Mouse (Mus musculus) hematopoietic stem cell, adult 5-6 weeks (primary cell): ENCODE measurements around the gene Zfp472. TPM values are rescaled to one million over a fixed set of nuclear protein-coding genes. Genes with fewer than 3 reads are reported as not detected.

ENCODE experiments used
- ATAC-seq, 2 experiments: fragments of 125-278 bp in 1 of 2; replicated peaks in 1 of 2; 2 replicates each; pipeline ENCODE4 v1.8.0; 2016 to 2017; ENCODE audit warnings: inconsistent platforms in 2 of 2, mild to moderate bottlenecking in 2 of 2, moderate number of reproducible peaks in 2 of 2, low read depth in 1 of 2, moderate TSS enrichment in 1 of 2; ENCODE audit not compliant: low FRiP score in 2 of 2, poor library complexity in 2 of 2, severe bottlenecking in 2 of 2, insufficient read depth in 1 of 2, low TSS enrichment in 1 of 2
- total RNA-seq: library from RNA; stranded (forward); fragments of 172-1452, 232-1000 nt; gene quantifications from 2 replicates; pipeline ENCODE4 v1.2.3, GENCODE M21; 2017

Zfp472 gene
- 20.1 and 23.3 TPM in 2 replicates for total RNA-seq

DNA sequence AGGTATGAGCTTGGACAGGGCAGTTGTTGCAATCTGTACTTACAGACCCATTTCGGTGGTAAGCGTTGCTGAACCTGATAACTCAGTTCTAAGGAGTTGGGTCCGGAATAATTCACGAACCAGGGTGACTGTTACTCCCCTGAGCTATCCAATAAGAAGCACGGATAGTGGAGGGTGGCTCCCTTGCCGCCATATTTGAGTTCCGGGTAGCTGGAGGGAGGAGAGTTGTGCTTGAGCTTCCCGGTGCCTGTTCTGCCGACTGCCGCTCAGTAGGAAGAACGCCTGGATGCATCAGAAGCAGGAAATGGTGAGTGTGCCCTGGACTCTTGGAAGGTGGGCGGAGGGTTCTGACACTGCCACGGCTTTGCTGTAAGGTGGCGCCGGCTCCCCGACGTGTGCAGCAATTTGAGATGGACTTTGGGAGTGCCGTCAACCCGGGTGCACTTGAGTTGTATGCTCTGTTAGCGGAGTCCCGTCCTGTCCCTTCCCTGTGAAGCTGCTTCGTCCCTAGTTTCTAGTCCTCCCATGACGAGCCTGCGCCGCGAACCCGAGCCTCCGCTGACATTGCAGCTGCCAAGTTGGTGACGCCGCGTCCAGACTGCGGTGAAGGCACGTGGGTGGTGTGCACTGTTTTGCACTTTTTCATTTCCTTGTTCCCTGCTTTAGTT lies at the start of gene Zfp472:
Gene Zfp472, plus strand, starts transcription at position 192 of the 668 bp plus-strand sequence.
- peak; percentile 98 to 100 for ATAC-seq

DNA sequence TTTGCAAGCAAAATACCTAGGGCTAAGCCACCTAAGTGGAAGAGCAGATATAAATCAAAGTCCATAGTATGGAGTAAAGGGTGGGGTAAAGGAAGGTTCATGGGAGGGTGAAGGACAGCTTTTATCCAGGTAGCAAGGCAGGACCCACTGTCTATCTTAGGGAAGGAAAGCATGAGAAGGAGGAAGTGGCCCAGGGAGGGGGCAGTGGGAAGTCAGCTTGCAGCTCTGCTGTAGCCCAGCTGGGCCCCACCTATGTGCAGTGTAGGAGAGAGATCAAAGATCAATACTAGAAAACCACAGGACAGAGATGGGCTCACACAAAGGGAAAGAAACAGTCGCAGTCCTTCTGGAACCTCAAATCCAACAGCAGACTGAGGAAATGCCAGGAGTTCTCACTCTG lies 49.5 kb upstream of the Zfp472 start:
- ATAC-seq, result no peak

DNA sequence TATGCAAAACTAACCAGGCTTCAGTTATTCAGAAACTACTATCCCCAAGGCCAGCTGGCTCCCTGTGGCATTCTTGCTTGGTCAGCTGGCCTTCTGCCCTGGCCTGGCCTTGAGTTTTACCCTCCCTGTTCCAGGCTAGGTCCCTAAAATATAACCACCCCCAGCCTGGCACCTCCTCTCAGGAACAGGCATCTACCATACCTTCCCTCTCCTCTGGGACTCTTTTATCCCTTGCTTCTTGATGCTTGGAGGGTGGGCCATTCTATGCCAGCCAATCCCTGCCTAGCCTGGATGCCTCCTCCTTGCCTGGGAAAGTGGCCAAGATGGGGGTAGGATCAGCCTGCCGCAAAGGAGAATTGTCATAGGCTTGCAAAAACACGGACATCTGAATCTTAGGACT lies 48.5 kb upstream of the Zfp472 start, which contains the start of gene Cyp4f14:
Gene Cyp4f14, minus strand, starts transcription at position 212 of the 400 bp plus-strand sequence.
- no peak for ATAC-seq

DNA sequence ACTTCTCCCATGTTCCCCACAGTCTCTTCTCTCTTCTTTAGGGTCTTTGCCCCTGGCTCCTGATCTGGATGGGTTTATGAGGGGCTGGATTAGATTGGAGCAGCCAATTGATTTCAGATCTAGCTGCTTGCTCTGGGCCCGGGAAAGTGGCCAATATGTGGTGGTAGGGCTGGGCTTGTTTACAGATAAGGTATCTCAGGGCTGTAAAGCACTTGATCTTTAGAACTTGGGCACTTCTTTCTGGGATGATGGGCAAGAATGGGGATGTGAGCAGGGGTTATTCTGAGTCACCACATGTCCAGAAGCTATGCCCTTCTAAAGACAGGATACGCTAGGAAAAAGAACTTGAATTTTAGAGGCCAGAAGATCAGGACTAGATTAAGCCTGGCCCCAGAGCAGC lies 46.5 kb upstream of the Zfp472 start:
- ATAC-seq, result no peak

DNA sequence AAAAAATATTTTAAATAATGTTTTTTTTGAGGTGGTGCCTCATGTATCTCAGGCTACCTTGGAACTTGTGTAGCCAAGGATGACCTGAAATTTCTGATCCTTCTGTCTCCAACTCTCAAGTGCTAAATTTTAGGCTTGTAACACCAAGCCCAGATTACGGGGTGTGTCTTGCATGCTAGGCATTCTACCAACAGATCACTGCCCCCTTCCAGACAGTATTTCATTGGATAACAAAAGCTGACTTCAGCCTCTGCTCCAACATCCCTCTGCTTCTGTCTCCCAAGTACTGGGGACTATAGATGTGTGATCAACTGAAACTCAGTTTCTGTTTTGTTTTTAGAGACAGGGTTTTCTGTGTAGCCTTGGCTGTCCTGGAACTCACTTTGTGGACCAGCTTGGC lies 41.9 kb upstream of the Zfp472 start:
- no peak for ATAC-seq

DNA sequence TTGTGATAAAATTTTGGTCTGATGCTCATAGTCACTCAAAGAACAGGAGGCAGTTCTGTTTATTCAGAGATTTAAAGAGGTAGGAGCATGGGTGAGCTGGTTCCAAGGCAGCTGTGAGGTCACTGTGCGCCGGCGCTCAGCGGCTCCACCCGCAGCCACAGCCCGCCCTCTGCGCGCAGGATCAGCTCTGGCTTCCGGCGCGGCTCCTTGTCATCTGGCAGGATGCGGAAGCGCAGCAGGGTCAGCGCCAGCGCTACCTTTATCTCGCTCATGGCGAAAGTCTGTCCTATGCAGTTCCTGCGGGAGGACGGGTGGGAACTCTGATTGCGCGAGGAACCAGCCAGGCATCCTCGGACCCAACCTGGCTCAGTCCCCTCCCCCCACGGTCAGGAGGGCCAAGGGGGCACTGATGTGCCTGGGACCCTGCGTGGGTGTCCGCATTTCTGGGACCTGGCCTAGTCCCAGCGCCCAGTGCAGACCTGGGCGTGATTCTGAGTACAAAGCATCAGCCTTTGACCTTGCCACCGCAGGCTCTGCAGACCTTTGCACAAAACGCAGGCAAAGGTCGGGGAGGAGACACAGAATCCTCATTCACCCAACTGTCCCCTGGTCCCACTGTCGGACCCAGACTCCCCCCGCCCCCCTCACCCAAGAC lies 40.8 kb upstream of the Zfp472 start:
- ATAC-seq, result peak; percentile 73 to 89

DNA sequence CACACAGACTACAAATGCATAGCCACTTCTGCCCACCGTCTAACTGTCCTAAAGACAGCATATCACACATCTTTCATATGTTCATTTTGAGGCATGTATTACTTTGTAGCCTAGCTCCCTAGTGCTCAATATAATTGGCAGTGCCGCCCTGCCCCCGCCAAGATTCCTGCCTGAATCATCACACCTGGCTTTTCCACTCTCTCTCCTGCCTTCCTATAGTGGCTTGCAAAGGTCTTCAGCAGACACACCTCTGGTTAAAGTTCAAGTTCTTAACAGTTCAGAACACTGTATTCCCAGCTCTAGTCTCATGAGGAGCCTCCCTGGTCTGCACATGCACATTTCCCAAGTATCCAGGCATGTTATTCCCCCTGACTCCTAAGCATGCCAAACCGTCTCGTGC lies 37.8 kb upstream of the Zfp472 start:
- ATAC-seq, result no peak

DNA sequence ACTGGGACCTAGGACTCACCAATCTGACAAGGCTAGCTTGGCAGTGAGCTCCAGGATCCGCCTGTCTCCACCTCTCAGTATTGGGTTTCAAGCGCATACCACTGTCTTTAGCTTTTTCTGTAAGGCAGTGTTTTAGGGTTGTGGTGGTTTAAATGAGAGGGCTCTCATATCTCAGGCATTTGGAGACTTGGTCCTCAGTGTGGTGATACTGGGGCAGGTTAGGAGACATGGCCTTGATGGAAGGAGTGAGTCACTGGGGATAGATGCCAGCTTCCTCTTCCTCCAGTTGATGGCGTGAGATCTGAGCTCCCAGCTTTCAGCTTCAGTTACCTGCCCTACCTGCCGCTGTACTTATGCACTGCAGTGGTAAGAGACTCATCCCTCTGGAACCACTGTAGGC lies 25.8 kb upstream of the Zfp472 start:
- no peak for ATAC-seq

DNA sequence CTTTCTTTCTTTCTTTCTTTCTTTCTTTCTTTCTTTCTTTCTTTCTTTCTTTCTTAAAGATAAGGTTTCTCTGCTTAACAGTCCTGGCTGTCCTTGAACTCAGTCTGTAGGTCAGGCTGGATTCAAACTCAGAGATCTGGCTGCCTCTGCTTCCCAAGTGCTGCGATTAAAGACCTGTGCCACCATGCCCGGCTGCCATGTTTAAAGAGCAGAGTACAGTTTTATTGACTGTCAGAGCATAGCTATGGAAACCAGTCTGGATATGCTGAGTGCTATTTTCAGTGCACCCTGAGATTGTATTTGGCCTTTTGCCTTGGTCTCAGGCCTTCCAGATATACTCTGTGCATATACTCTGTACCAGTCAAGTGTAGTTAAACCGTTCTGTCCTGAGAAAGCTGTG lies 22.0 kb upstream of the Zfp472 start:
- no peak for ATAC-seq

DNA sequence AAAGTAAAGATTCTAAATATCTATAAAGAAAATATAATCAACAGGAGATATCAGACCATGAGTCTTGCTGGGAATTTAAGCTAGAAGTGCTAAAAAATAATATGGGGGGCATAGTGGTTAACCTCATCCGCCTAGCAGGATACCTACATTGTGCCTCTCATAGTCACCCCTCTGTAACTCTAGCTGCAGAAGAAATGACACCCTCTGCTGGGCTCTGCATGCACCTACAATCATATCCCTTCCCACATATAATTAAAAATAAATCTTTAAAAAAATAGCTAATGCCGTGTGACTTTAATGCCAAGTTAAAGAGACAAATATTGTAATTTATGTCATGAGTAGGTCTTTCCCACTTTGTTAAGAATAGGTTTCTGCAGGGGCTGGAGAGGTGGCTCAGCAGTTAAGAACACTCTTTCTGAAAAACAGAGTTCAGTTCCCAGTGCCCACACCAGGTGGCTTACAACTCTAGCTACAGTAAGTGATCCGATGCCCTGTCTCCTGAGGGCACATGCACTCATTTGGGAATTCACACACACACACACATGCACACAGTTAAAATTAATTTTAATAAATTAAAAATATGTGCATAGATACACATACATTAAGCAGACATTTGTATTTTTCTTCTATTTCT lies 21.1 kb upstream of the Zfp472 start:
- no peak for ATAC-seq

DNA sequence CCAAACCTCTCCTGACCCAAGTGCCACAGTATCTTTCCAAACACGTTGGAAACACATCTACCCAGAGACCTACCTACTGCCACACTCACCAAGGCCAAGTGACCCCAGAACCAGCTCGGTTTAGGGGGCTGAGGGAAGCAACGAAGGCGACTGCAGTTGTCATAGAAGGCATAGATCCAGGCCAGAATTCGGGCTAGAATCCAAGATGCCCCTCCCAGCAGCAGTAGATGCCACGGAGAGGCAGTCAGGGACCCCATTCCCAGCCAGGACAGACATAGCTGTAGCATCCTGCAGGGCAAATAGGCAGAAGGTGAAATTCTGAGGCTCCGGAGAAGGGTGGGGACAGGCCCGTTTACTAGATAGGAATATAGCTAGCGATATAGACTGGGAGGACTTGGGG lies 18.9 kb upstream of the Zfp472 start:
- peak in 1 of 2 experiments; percentile 9; a peak in 1 of 4 replicates for ATAC-seq

DNA sequence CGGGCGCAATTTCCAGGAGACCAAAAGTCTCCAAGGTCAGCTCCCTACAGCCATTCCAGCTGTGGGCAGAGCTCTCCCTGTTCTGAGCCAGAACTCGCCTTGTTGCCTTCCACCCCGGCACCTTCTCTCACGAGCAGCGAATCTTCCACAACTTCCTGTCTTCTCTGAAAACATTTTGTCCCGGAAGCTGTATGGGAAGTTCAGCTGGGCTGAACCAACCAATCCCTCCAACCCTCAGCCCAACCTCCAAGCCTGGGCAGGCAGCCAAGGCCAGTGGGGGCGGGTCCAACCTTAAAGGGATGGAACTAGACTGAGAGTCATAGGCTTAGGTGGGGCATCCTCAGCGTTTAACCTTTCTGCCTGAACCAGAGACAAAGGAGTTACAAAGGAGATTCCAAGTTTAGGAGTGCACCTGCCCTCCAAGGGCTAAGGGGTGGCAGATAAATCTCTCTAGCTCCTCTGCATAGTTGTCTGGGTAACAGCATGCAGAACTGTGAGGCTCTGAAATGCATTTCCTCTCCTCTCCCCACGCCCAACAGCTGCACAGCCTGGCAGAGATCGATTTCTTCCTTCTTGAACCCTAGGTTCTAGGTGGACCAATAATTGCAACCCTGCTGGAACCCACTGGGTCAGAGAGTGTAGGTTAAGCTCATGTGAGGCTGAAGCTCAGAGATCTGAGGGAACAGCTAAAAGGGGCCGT lies 18.2 kb upstream of the Zfp472 start, which contains the start of gene Cyp4f13:
Gene Cyp4f13, minus strand, starts transcription at position 188 of the 700 bp plus-strand sequence.
- ATAC-seq, result peak; percentile 87 to 93

DNA sequence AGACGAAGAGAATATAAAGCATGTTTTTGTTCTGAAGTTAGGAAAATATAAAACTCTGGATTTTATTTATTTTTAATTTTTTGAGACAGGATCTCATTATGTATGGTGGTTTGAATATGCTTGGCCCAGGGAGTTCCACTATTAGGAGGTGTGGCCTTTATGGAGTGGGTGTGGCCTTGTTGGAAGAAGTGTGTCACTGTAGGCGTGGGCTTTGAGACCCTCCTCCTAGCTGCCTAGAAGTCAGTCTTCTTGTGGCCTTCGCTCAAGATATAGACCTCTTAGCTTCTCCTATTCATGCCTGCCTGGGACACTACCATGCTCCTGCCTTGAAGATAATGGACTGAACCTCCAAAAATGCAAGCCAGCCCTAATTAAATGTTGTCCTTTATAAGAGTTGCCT lies 15.5 kb upstream of the Zfp472 start:
- no peak for ATAC-seq

DNA sequence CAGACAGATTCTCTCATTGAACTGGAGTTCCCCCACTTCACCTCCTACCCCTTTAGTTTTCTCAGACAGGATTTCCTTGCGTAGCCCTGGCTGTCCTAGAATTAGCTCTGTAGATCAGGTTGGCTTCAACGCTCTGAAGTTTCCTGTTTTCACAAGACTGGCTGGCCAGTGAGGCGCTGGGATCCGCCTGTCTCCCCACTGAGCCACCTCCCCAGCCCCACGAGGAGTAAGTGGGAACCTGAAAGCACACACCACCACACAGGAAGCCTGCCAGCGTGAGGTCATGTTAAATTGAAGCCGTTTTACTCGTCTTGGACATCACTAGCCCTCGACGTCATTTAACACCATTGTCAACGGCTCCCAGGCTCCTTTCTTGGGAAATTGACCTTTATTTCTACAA lies 14.6 kb upstream of the Zfp472 start:
- ATAC-seq, result no peak

DNA sequence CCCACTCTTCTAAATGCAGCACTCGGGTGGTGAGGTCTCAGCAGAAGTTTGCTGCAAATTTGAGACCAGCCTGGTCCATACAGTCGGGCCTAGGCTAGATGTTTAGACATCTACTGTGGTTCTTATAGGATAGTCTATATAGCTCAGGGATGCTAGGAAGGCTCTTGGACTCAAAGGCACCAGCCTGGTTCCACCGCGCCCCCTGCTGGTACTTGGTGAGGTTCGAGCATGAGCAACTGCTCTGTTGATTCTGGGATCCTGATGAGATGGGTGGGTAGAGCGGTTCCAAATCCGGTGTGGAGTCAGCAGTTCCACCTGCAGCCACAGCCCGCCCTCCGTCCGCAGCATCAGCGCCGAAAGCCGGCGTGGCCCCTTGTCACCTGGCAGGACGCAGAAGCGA lies 14.2 kb upstream of the Zfp472 start:
- ATAC-seq, result peak; percentile 57 to 65

DNA sequence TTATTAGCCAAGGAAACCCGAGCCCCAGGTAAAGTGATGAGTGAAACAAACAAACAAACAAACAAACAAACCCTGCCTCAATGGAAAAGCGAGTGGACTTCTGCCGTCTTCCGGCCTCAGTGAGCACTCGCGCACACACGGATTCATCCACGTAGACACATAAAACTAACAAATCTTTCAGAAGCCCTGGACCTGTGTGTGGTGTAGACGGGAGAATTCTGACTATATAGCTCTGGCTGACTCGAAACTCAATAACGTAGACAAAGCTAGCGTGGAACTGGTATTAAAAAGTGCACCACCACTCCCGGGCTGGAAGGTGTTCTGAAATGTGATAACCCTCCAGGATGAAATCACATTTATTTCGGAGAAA lies 376 bp upstream of the Zfp472 start:
- peak; percentile 20 to 28; a peak in 3 of 4 replicates for ATAC-seq

DNA sequence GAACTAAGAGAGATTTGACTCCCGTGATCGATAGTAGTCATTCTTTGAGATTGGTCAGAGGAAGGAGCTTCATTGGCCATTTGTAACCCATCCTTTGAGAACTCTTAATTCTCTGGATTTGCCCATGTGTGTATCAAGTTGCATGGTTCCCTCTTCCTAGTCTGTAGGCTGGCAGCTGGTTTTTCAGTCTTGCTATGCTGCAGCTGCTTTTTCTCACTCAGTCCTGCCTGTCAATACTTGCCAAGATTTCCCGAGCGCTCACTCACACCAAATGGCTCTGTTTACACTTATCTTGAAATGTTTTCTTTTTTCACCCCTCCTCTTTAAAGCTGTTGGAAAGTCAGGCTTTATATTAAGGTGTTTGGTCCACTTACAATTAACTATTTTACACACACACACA lies 15.7 kb downstream of the Zfp472 start:
- ATAC-seq, result no peak

DNA sequence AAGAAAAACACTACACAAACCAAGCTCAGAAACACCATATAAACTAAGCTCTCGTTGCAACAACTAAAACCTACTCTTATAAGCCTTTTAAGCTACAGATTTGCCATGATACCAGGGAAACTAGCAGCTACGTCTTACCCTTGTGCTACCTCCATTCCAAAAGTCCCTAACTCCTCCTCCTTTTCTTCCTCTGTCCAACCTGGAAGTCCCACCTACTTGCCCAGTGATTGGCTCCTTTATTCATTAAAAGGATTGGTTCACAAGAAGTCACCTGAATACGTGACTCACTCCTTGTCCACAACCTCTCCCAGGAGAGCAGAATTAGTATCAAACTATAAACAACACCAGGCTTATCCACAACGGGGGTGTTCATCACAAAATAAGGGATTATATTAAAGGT lies 20.7 kb downstream of the Zfp472 start:
- ATAC-seq, result no peak
